Mouse (Mus musculus): ENCODE data around the gene Ddost.

The Ddost gene

DNA sequence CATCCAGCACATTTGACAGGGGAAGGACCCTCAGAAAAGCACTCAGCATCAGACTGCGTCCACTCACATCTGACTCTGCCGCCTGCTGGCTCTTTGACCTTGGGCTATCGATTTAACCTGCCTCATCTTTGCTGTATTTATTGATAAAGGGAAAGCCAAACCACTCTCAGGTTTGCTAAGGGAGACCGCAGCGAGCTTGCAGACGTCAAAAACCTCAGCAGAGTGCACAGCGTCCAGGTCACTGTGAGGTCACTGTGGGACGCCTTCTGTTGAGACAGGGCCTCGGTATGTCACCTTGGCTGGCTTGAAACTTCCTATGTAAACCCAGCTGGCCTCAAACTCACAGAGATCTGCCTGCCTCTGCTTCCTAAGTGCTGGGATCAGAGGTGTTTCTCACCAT is 32.8 kb downstream of the Ddost start:
- DNase-seq (ENCODE audit: low read depth, low spot score), result no peak

DNA sequence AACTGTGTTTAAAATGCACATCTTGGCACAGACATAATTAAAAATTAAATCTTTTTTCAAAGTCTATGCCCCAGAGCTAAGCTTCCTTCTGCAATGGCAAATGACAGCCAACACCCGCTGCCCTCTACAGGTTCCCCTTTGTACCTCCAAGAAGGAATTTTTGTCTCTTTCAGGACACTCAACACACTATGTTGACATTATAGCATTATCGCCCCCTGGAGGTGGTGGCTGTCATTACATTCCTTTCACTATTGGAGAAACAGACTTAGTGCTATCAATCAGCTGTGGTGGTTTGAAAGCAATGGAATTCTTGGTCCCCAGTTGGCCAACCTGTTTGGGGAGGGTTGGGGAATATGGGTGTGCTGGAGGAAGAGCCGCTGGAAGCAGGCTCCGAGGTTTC is 35.4 kb downstream of the Ddost start:
- DNase-seq (ENCODE audit: low read depth, low spot score), result no peak

DNA sequence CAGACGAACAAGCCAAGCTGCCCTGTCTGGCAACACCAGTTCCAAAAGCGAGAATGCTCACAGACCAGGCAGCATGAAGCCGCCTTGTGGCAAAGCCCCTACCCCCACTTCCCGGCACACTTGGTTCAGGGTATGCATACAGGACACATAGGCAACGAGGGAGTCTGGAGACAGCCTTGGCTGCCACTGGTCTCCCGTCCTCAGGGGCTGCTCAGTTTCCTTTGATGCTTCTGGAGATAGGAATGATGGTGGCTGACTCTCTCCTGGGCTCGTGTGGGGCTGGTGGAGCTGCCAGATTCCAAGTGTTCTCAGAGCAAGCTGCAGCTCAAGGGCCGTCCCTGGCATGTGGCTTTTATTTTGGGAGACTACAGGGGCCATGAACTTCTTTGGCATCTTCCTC is 36.9 kb downstream of the Ddost start:
- no peak for DNase-seq (ENCODE audit: low read depth, low spot score)

DNA sequence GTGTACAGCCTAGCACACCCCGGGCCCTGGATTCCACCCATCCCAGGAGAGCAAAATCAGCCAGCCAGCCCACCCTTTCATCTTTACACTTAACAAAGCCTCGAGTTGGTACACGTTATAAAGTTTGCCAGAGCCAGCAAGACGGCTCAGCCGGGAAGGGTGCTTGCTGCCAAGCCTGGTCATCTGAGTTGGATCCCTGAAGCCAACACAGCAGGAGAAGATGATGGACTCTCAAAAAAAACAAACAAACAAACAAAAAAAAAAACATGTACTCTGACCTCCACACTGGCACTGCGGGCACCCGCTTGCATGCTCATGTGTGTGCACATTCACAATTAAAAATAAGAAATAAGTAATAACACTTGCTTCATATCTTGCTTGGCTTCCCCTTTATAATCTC is 37.5 kb downstream of the Ddost start:
- DNase-seq (ENCODE audit: low read depth, low spot score), result no peak

DNA sequence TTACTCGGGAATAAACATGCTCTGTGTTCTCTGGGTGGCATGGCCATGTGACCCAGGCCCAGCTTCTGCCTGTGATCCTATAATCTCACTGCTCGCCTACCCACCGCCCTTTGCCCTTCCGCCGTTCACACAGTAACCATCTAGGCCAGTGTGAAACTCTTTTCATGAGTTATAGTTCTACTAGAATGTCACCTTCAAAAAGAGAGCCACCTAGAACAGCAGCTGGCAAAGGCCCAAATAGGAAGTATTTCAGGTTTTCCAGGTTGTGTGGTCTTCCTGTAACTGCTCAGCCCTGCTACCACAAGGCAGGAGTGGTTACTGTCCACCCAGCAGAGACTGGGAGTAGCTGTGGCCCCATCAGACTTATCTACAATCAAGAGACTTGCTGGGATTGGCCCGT is 38.2 kb downstream of the Ddost start:
- no peak for DNase-seq (ENCODE audit: low read depth, low spot score)

DNA sequence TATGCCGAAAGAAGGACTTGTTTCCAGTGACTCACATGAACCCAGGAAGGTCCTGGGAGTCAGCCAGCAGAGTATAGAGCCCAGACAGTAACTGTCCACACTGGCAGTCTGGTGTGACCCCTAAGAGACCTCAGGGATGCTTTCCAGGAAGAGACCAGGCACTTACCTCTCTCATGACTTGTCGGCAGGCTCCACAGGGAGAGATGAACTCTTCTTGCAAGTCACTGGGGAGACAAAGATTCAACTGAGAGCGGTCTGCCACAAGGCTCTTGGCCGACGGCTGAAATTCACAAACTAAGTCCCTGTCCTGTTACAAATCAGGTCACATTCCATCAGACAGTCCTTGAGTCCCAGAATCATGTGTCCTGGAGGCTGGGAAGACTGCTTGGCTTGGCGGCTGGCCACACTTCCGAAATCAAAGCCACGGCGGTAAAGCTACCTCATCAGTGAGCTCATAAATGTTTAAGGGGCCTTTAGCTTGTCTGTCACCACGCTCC is 38.9 kb downstream of the Ddost start:
- DNase-seq (ENCODE audit: low read depth, low spot score), result no peak

DNA sequence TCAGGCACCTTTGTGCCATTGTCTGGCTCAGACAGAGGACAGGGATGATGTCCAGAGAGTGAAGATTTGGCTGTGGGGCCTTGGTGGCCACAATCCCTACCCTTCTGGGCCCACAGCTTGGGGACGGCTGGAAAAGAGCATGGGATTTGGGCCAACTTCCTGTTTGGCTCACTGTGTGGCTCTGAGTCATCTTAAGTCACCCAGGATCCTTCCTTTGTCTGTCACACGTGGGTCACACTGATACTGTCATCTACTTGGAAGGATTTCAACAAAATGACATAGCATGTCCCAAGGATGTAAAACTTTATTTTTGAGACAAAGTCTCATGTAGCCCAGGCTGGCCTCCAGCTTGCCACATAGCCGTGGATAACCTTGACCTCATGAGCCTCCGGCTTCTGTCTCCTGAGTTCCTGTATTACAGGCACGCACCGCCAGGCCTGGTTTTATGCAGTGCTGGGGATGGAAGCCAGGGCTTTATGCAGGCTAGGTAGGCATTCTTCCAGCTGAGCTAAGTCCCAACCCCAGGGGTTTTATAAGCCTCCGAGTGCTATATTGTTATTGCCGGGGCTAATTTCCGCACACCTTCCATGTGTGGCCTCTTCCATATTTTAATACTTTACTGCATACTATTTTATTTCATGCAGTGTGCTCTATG is 40.5 kb downstream of the Ddost start:
- no peak for DNase-seq (ENCODE audit: low read depth, low spot score)

DNA sequence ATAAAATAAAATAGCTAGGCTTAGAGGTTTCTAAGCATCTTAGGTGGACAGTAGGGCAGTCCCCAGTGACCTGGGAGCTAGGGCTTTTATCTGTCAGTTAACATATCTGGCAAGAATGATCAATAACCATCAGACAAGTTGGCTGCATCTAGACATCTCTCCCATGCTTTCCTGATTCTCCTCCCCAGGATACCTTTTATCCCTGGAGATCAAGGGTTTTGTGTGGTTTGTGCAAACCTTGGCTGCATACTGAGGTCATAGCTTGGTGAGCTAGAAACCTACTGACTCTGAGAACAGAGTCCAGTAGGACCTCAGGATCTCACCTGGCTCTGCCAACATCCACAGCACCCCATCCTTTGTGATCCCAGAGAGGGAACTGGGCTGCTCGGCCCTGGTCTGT is 42.8 kb downstream of the Ddost start:
- no peak for DNase-seq (ENCODE audit: low read depth, low spot score)

DNA sequence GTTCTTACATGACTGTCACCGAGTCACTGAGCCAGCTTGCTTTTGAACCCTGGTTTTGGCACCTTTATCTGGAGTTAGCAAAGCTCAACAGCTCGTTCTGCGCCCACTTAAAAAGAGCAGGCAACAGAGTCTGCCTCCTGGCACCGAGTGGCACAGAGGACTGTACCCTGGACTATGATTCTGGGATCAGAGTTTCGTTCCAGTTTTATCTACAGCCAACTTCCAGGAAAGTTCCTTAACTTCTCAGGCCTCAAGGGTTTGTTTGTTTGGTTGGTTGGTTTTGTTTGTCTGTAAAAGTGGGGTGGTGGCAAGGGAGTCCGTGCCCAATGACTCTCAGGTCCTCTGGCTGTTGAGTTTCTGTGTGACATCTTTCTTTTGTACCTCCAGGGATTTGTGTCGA is 44.2 kb downstream of the Ddost start:
- DNase-seq (ENCODE audit: low read depth, low spot score), result no peak

DNA sequence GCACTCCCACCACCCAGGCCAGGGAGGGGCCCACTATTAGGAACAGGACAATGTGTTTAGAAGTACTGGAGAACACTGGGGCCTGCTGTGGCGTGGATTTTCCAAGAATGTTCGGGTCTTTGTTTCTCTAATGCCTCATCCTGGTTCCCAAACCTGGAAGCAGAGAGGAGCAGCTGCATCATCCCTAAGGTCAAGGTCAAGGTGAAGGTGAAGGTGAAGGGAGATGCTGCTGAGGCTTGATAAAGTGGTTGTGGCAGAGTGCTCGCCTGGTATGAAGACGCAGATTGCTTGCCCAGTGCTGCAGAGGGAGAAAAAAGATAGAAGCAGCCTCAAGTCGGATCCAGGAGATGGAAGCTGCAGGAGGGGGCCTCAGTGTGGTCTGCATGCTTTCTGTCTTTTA is 47.3 kb downstream of the Ddost start:
- no peak for DNase-seq (ENCODE audit: low read depth, low spot score)

DNA sequence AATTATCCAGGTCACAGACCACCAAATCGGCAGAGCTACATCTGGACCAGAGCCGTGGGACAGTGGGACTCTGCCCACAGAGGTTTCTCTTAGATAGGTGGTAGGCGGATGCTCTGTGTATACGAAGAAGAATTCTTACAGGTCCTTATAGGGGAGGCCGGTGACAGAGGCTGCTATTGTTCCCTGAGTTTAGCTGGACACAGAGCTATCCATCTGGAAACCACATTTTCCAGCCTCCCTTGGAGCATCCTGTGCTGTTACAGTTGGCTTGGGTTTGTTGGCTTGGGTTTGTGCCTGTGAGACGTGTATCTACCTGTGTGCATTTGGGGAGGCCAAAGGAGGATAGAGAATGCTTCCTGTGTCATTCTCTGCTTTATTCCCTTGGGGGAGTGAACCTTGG is 48.2 kb downstream of the Ddost start:
- no peak for DNase-seq (ENCODE audit: low read depth, low spot score)

DNA sequence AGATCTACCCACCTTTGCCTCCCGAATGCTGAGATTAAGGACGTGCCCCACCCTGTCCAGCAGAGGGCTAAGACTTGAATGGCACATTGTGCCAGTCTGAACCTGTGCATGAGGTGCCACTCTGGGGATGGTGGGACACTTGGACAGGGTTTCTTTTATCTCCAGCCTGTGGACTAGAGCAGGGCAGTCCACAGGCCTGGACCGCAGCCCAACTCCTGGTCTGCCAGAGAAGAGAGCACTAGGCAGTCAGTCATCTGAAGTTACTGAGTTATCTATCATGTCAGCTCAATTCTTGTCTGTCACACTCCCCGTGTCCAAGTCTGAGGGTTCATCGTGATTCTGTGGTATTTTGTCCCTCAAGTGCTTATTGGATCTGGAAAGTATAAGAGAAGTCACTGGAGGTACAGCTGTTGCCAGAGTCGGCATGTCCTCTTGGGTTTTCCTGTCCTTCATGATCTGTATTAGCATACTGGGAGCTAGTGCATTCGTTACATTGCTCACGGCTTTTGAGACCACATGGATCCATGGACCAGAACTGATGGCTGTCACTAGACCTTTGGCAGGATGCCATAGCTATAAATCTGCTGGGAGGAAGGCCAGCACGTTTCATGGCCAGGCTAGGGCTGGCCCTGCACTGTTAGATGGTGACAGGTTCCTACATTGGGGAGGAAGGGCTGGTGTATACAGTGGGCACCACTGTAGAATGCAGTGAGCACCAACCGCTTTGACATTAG is 49.1 kb downstream of the Ddost start:
- no peak for DNase-seq (ENCODE audit: low read depth, low spot score)

DNA sequence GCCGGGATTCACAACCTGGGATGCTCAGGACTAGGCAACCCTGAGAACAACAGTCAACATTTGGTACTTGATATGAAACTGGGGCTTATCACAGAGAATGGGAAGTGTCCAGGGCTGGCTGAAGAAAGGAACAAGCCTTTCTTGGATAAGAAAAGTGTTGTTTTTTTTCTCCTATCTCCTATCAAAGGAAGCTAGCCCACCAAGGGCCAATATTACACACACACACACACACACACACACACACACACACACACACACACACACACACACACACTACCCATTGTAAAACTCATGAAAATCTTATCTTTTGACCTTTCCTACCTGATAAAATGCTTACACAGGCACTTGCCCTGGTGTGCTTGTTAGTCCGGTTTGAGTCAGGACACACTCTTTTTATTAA is 51.0 kb downstream of the Ddost start:
- DNase-seq (ENCODE audit: low read depth, low spot score), result no peak

DNA sequence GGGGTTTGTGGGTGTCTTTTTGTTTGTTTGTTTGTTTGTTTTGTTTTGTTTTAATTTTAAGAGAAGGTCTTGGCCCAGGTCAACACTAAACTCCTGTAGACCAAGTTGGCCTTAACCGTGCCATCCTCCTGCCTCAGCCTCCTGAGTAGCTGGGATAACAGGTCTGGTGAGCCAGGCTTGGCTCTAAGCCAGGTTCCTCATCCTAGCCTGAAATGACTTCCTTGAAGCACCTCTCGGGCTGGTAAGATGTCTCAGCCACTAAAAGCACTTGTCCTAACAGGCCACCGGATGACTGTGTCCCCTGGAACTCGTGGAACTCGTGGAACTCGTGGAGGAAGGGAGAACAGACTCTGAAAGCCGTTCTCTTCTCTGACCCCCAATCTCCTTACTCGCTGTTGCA is 51.6 kb downstream of the Ddost start:
- no peak for DNase-seq (ENCODE audit: low read depth, low spot score)

DNA sequence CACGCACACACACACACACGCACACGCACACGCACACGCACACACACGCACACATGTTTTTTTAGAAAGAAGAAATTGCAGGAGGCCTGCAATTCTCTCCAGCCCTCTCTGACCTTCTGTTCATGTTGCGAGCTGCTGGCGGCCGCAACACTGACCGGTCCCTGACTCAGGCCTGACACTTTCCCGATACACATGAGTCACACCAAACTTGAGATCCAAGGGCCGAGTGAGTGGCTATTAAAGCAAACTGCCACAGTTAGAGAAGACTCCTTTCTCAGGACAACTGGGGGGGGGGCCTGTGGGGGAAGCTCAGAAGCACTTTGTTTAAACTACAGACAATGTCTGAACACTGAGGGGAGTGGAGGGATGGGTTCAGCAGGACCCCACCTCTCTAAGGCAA is 52.0 kb downstream of the Ddost start:
- no peak for DNase-seq (ENCODE audit: low read depth, low spot score)

DNA sequence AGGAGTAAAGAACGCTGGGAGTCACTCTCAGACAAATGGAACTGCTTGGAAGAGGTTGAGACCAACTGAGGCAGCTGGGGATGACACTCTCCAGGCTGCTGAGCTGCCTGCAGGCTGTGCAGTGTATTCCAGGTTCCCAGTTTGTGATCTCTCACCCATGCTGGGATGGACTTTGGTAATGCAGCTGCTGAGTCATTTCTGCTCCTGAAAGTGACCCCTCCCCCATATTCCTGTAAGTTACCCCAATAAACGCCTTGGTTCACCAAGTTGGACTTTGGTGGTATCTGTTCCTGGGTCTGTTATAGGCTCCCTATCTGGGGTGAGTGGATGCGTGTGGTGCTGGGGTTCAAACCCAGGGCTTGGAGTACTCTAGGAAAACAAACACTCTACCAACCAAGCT is 53.6 kb downstream of the Ddost start:
- DNase-seq (ENCODE audit: low read depth, low spot score), result no peak

DNA sequence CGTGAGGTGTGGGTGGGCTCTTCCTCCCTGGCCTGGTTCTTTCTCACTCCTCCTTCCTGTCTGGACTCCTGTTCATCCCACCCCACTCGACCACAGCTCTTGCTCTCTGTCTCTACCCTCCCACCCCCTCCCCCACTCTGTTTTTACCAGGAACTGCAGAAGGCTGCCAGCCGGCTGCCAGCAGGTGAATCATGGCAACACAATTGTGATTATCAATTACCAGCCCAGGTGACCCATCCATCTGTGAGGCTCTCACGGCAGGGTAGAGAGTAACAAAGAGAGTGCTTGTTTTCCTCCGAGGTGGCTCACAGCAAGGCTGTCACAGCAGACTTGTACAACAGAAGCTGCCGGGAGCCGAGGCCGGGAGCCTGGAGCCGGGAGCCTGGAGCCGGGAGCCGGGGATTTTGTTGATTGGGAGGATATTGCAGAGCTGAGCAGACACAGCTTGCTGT is 56.9 kb downstream of the Ddost start:
- no peak for DNase-seq (ENCODE audit: low read depth, low spot score)

Measured in skeletal muscle tissue, adult 2 months (tissue).